Mouse (Mus musculus) intestine, embryonic 14.5 days (tissue): ENCODE results near the gene Mbnl2. TPM values are rescaled to one million over a fixed set of nuclear protein-coding genes. Genes with fewer than 3 reads are reported as not detected.

ENCODE experiments used
- ATAC-seq: fragments of 200-750 bp; cut with Nextera tagmentation; replicated peaks from 2 replicates; pipeline ENCODE4 v1.8.0; 2017; ENCODE audit warnings: low read depth, moderate number of reproducible peaks, moderate TSS enrichment, moderate library complexity; ENCODE audit not compliant: low FRiP score, low TSS enrichment
- DNase-seq: peaks from one replicate; pipeline ENCODE4 v3.0.0-alpha.2; 2018; ENCODE audit warnings: low spot score
- H3K27ac ChIP-seq: fragments of 300-500 bp; sonication (generic); 2 replicates; pipeline ENCODE4 v1.5.1; 2014; ENCODE audit warnings: low read depth, mild to moderate bottlenecking, control low read depth
- H3K27me3 ChIP-seq: fragments of 300-500 bp; sonication (generic); replicated peaks from 2 replicates; pipeline ENCODE4 v1.6.1; 2014; ENCODE audit warnings: low read length, control low read depth; ENCODE audit not compliant: control insufficient read depth, insufficient read depth
- H3K36me3 ChIP-seq: fragments of 300-500 bp; sonication (generic); 2 replicates; pipeline ENCODE4 v1.6.1; 2014; ENCODE audit warnings: low read length, control low read depth; ENCODE audit not compliant: control insufficient read depth, insufficient read depth
- H3K4me1 ChIP-seq: fragments of 300-500 bp; sonication (generic); replicated peaks from 2 replicates; pipeline ENCODE4 v1.6.1; 2014; ENCODE audit warnings: low read length, control low read depth, mixed read lengths; ENCODE audit not compliant: control insufficient read depth, insufficient read depth
- H3K4me2 ChIP-seq: fragments of 300-500 bp; sonication (generic); 2 replicates; pipeline ENCODE4 v1.6.1; 2014; ENCODE audit warnings: low read length
- H3K4me3 ChIP-seq: fragments of 300-500 bp; sonication (generic); 2 replicates; pipeline ENCODE4 v1.5.1; 2014; ENCODE audit warnings: low read depth, low read length, control low read depth, mixed read lengths
- H3K9ac ChIP-seq: fragments of 300-500 bp; sonication (generic); 2 replicates; pipeline ENCODE4 v1.6.1; 2014; ENCODE audit warnings: mild to moderate bottlenecking, low read length
- H3K9me3 ChIP-seq: fragments of 300-500 bp; sonication (generic); 2 replicates; pipeline ENCODE4 v1.6.1; 2016; ENCODE audit warnings: low read length, control low read depth; ENCODE audit not compliant: control insufficient read depth
- WGBS: fragments of 180-500 bp; shearing (Covaris S2); extraction: QIAGEN DNeasy Blood & Tissue Kit; methylation state at CpG from one replicate; pipeline ENCODE4 v1.1.7; 2014; 5-methylcytosine and 5-hydroxymethylcytosine counted together
- polyA plus RNA-seq: library from polyadenylated mRNA; unstranded; fragments of >200 nt; fragmentation: Nextera tagmentation; extraction: Ambion mirVana; gene quantifications from 2 replicates; pipeline ENCODE4 v1.2.1, GENCODE M21; 2014

The Mbnl2 gene
- polyA plus RNA-seq, 1 experiment from 2014 or later = 111 TPM

DNA sequence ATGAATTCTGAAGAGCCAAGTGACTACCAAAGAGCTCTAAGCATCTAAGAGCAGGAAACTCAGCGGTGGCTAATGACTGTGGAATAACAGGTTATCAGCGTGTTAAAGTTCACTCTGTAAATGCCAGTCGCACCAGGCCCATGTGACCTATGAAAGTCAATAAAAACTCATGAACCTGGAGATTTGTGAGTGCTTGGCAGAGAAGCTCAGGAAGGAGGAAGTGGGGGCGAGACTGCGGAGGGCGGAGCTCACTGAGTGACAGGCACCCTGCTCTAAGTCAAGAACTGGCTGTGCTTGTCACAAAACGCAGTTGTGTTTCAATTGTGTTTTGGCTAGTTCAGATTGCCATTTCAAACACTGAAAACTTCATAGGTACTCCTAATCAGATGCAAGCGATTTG, 131.4 kb downstream of the Mbnl2 start:
- Histone ChIP-seq H3K27ac (peak overlapping the region; percentile 39; the same call in 1 of the 2 replicates), H3K4me3 (no peak overlapping the region), H3K9ac (no peak overlapping the region), H3K4me2 (no peak overlapping the region), H3K36me3 (peaks cover 63% of the 10 kb centered on the region), H3K27me3 (no peaks in the 10 kb centered on the region), H3K4me1 (no peaks in the 10 kb centered on the region), H3K9me3 (no peaks in the 10 kb centered on the region)
- DNase-seq (no peak), ATAC-seq (peak; percentile 83)
- 60% methylated on average over 8 of the region's 8 CpGs for WGBS

GRCm38 (mm10) chr14:120409854-120410253, 134.4 kb downstream of the Mbnl2 start:
- no peak overlapping the region for H3K4me2 ChIP-seq
- no peak overlapping the region for H3K27ac ChIP-seq
- DNase-seq (no peak), ATAC-seq (no peak)
- no peak overlapping the region for H3K4me3 ChIP-seq
- no peaks in the 10 kb centered on the region for H3K27me3 ChIP-seq
- WGBS = 94% methylated on average over 10 of the region's 10 CpGs
- no peaks in the 10 kb centered on the region for H3K4me1 ChIP-seq
- H3K36me3 ChIP-seq = peaks cover 53% of the 10 kb centered on the region
- no peak overlapping the region for H3K9ac ChIP-seq
- no peaks in the 10 kb centered on the region for H3K9me3 ChIP-seq

GRCm38 (mm10) chr14:120416886-120417285, 141.4 kb downstream of the Mbnl2 start:
- ATAC-seq = no peak
- Histone ChIP-seq H3K9me3 (no peaks in the 10 kb centered on the region), H3K27me3 (no peaks in the 10 kb centered on the region), H3K4me1 (no peaks in the 10 kb centered on the region), H3K4me3 (no peak overlapping the region), H3K4me2 (no peak overlapping the region), H3K9ac (no peak overlapping the region), H3K36me3 (peaks cover 37% of the 10 kb centered on the region), H3K27ac (no peak overlapping the region)
- 71% methylated on average over 9 of the region's 9 CpGs for WGBS
- no peak for DNase-seq

DNA sequence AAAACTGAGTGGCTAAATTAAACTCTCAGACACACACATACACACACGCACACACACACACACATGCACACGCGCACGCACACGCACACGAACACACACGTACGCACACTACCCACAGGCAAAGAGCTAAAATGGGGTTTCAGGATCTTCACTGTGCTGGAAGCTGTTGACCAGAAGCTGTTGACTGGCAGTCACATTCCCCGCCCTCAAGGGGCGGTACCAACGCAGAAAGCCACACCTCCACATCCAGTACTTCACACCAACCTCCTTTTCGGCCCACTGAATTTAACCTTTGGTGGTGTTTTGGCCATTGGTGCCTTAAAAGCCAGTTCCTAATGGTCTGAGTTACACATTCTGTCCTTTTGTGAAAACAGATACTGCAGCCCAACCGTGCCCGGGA, 143.5 kb downstream of the Mbnl2 start:
- Histone ChIP-seq H3K9ac (no peak overlapping the region), H3K27me3 (no peaks in the 10 kb centered on the region), H3K27ac (no peak overlapping the region), H3K9me3 (no peaks in the 10 kb centered on the region), H3K4me2 (no peak overlapping the region), H3K4me1 (no peaks in the 10 kb centered on the region), H3K4me3 (no peak overlapping the region), H3K36me3 (peaks cover 51% of the 10 kb centered on the region)
- ATAC-seq (no peak), DNase-seq (no peak)
- WGBS = 75% methylated on average over 14 of the region's 14 CpGs

DNA sequence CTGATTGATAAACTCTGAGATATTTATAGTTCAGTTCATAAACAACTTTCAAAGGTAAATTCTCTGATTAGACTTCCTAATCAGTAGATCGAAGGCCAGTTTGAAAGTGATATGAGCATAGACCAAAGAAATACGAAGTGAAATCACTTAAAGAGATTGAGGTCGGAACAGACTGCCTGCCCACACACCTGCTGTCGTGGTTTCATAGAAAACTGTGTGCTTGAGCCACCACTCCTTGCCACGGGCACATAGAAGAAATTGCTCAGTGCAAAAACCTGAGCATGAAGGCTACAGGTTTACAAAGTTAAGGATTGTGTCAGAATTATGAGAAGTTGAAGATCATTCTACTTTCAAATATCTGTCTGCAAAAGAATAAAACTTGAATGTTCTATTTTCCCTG, 153.0 kb downstream of the Mbnl2 start:
- no peak for DNase-seq
- H3K27me3 ChIP-seq = no peaks in the 10 kb centered on the region
- H3K9ac ChIP-seq = no peak overlapping the region
- no peak overlapping the region for H3K27ac ChIP-seq
- WGBS = 91% methylated on average over 5 of the region's 5 CpGs
- no peak for ATAC-seq
- H3K4me1 ChIP-seq = no peaks in the 10 kb centered on the region
- peaks cover 54% of the 10 kb centered on the region for H3K36me3 ChIP-seq
- H3K4me3 ChIP-seq = no peak overlapping the region
- peaks cover 13% of the 10 kb centered on the region for H3K9me3 ChIP-seq
- H3K4me2 ChIP-seq = no peak overlapping the region

DNA sequence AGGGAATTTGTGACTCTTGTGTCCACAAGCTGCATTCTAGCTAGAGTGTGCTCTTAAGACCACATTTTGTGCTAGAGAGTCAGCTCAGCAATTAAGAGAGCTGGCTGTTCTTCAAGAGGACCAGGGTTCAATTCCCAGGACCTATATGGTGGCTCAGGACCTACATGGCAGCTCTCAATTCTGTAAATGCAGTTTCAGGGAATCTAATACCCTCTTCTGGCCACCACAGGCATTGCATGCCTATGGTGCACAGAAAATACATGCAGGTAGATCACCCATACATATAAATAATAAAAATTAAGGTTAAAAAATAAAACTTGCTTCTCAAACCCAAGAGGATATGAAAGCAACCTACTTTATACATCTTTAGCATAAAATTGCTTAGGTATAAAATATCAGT, 157.3 kb downstream of the Mbnl2 start:
- no peak overlapping the region for H3K4me2 ChIP-seq
- H3K27ac ChIP-seq = no peak overlapping the region
- H3K9me3 ChIP-seq = no peaks in the 10 kb centered on the region
- ATAC-seq = no peak
- no peaks in the 10 kb centered on the region for H3K27me3 ChIP-seq
- H3K4me1 ChIP-seq = no peaks in the 10 kb centered on the region
- H3K4me3 ChIP-seq = no peak overlapping the region
- DNase-seq = no peak
- peaks cover 31% of the 10 kb centered on the region for H3K36me3 ChIP-seq
- no peak overlapping the region for H3K9ac ChIP-seq

GRCm38 (mm10) chr14:120433931-120434398, 158.5 kb downstream of the Mbnl2 start:
- no peaks in the 10 kb centered on the region for H3K4me1 ChIP-seq
- no peaks in the 10 kb centered on the region for H3K27me3 ChIP-seq
- H3K4me3 ChIP-seq = no peak overlapping the region
- 84% methylated on average over 8 of the region's 8 CpGs for WGBS
- DNase-seq (no peak), ATAC-seq (no peak)
- H3K27ac ChIP-seq = no peak overlapping the region
- H3K9me3 ChIP-seq = no peaks in the 10 kb centered on the region
- no peak overlapping the region for H3K9ac ChIP-seq
- H3K4me2 ChIP-seq = no peak overlapping the region
- peaks cover 24% of the 10 kb centered on the region for H3K36me3 ChIP-seq

GRCm38 (mm10) chr14:120434831-120435230, 159.4 kb downstream of the Mbnl2 start:
- Histone ChIP-seq H3K27ac (no peak overlapping the region), H3K9ac (no peak overlapping the region), H3K4me1 (no peaks in the 10 kb centered on the region), H3K4me3 (no peak overlapping the region), H3K36me3 (peaks cover 16% of the 10 kb centered on the region; the same call in 1 of the 2 replicates), H3K4me2 (no peak overlapping the region), H3K9me3 (no peaks in the 10 kb centered on the region), H3K27me3 (no peaks in the 10 kb centered on the region)
- 45% methylated on average over 1 of the region's 1 CpGs for WGBS
- DNase-seq (no peak), ATAC-seq (no peak)

DNA sequence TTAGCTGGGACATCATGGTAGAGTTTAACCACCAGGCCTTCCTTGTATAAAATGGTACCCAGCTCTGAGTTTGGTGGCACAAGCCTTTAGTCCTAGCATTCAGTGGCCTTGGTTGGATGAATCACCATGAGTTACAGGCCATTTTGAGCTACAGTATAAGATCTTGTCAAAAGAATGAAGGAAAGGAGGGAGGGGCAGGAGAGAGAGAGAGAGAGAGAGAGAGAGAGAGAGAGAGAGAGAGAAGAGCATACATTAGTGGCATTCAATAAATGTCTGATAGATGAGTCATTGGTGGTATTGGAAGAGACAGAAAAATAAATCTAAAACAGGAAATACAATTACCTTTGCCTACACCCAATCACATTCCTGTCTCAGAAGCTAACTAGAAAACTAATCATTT, 165.2 kb downstream of the Mbnl2 start:
- no peaks in the 10 kb centered on the region for H3K9me3 ChIP-seq
- H3K4me1 ChIP-seq = no peaks in the 10 kb centered on the region
- no peak overlapping the region for H3K9ac ChIP-seq
- H3K27me3 ChIP-seq = no peaks in the 10 kb centered on the region
- no peak overlapping the region for H3K27ac ChIP-seq
- no peak overlapping the region for H3K4me3 ChIP-seq
- no peak overlapping the region for H3K4me2 ChIP-seq
- no peak for DNase-seq
- H3K36me3 ChIP-seq = peaks cover 4% of the 10 kb centered on the region; the same call in 1 of the 2 replicates
- no peak for ATAC-seq
